Mouse (Mus musculus) heart, adult 11 months (tissue): Measurements from ENCODE around the gene Gm45233.

Source experiments
- DNase-seq: peaks from one replicate; pipeline ENCODE4 v3.0.0; 2022

The Gm45233 gene

GRCm38 (mm10) chr7:43451726-43452125, 7.8 kb downstream of the Gm45233 start:
- no peak for DNase-seq

- no peak for DNase-seq
Observed at GRCm38 (mm10) chr7:43452609-43453008, 8.7 kb downstream of the Gm45233 start.

GRCm38 (mm10) chr7:43453599-43454355, 9.8 kb downstream of the Gm45233 start:
- no peak for DNase-seq

- DNase-seq: no peak
Observed at GRCm38 (mm10) chr7:43454371-43454770, 10.4 kb downstream of the Gm45233 start.

GRCm38 (mm10) chr7:43462851-43463250, 18.9 kb downstream of the Gm45233 start, which contains the start of gene Vsig10l:
Gene Vsig10l (plus strand): TSS chr7:43463151.
- DNase-seq: no peak

- DNase-seq: no peak
Observed at GRCm38 (mm10) chr7:43463976-43464375, 20.0 kb downstream of the Gm45233 start.

GRCm38 (mm10) chr7:43464864-43465343, 21.0 kb downstream of the Gm45233 start:
- peak; percentile 95 for DNase-seq

GRCm38 (mm10) chr7:43465344-43466098, 21.6 kb downstream of the Gm45233 start:
- peak; percentile 99 for DNase-seq

- DNase-seq: peak; percentile 98
Observed at GRCm38 (mm10) chr7:43466099-43466694, 22.3 kb downstream of the Gm45233 start.

GRCm38 (mm10) chr7:43470373-43470772, 26.4 kb downstream of the Gm45233 start:
- DNase-seq: no peak

GRCm38 (mm10) chr7:43475706-43476105, 31.8 kb downstream of the Gm45233 start:
- no peak for DNase-seq

GRCm38 (mm10) chr7:43476376-43476775, 32.4 kb downstream of the Gm45233 start:
- no peak for DNase-seq

- DNase-seq: no peak
Observed at GRCm38 (mm10) chr7:43481191-43481590, 37.3 kb downstream of the Gm45233 start.

- DNase-seq: no peak
Observed at GRCm38 (mm10) chr7:43482090-43482716, 38.3 kb downstream of the Gm45233 start.

GRCm38 (mm10) chr7:43483236-43483635, 39.3 kb downstream of the Gm45233 start:
- peak; percentile 75 for DNase-seq

GRCm38 (mm10) chr7:43488646-43489045, 44.7 kb downstream of the Gm45233 start:
- DNase-seq: peak; percentile 82

GRCm38 (mm10) chr7:43489631-43490125, 45.8 kb downstream of the Gm45233 start, which contains the start of gene Iglon5:
Gene Iglon5 (minus strand): TSS chr7:43490075.
- DNase-seq: peak; percentile 88

- peak; percentile 93 for DNase-seq
Observed at GRCm38 (mm10) chr7:43490182-43490584, 46.3 kb downstream of the Gm45233 start.

- no peak for DNase-seq
Observed at GRCm38 (mm10) chr7:43490861-43491260, 46.9 kb downstream of the Gm45233 start.

GRCm38 (mm10) chr7:43495343-43496021, 51.6 kb downstream of the Gm45233 start:
- DNase-seq: no peak

- DNase-seq: peak; percentile 51
Observed at GRCm38 (mm10) chr7:43511707-43512478, 68.0 kb downstream of the Gm45233 start.
